Mouse (Mus musculus) liver, postnatal 0 days (tissue): Measurements from ENCODE around the gene Klhl7.

Experiments
- CTCF ChIP-seq: sonication (generic); IDR thresholded peaks from 2 replicates; pipeline ENCODE4 v1.5.1; 2016; ENCODE audit warnings: antibody characterized with exemption, low read depth
- EP300 ChIP-seq: IDR thresholded peaks from 2 replicates; pipeline ENCODE4 v1.6.1; 2016; ENCODE audit warnings: antibody characterized with exemption, low read depth, mild to moderate bottlenecking

DNA sequence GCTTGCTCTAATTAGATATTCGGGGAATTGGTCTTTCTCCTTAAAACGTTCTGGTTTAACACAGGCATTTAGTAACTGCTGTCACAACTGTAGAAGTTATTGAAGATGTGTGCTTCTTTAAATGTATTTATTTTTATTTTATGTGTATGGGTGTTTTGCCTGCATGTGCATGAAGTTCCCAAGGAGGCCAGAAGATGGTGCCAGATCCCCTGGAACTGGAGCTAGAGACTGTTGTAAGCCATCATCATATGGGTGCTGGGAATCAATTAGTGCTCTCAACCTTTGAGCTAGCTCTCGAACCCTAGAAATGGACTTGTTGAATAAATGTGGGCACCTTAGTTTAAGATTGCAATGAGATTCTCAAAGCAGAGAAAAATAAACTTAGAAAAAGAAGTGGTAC, 42.8 kb upstream of the Klhl7 start:
- TF ChIP-seq CTCF (peak; percentile 57), EP300 (no peak)
